Mouse (Mus musculus) heart, embryonic 11.5 days (tissue): ENCODE measurements around the gene Skil. TPM values are rescaled to one million over a fixed set of nuclear protein-coding genes. Genes with fewer than 3 reads are reported as not detected.

ENCODE experiments used
- ATAC-seq: fragments of 200-750 bp; cut with Nextera tagmentation; replicated peaks from 2 replicates; pipeline ENCODE4 v1.8.0; 2017; ENCODE audit warnings: moderate library complexity; ENCODE audit not compliant: insufficient number of reproducible peaks, low FRiP score, low TSS enrichment
- H3K27ac ChIP-seq: fragments of 300-500 bp; sonication (generic); 2 replicates; pipeline ENCODE4 v1.5.1; 2014; ENCODE audit warnings: mild to moderate bottlenecking, low read depth, low read length
- H3K27me3 ChIP-seq: fragments of 300-500 bp; sonication (generic); 2 replicates; pipeline ENCODE4 v1.6.1; 2014; ENCODE audit warnings: mild to moderate bottlenecking, low read length, mixed read lengths; ENCODE audit not compliant: control insufficient read depth, insufficient read depth
- H3K36me3 ChIP-seq: fragments of 300-500 bp; sonication (generic); 2 replicates; pipeline ENCODE4 v1.6.1; 2014; ENCODE audit warnings: mild to moderate bottlenecking, low read length, moderate library complexity, mixed read lengths; ENCODE audit not compliant: control insufficient read depth, insufficient read depth
- H3K4me1 ChIP-seq: fragments of 300-500 bp; sonication (generic); 2 replicates; pipeline ENCODE4 v1.6.1; 2014; ENCODE audit warnings: low read length; ENCODE audit not compliant: control insufficient read depth, insufficient read depth
- H3K4me2 ChIP-seq: fragments of 300-500 bp; sonication (generic); 2 replicates; pipeline ENCODE4 v1.6.1; 2014; ENCODE audit warnings: mild to moderate bottlenecking, moderate library complexity
- H3K4me3 ChIP-seq: fragments of 300-500 bp; sonication (generic); 2 replicates; pipeline ENCODE4 v1.5.1; 2014; ENCODE audit warnings: low read depth, low read length
- H3K9ac ChIP-seq: fragments of 300-500 bp; sonication (generic); 2 replicates; pipeline ENCODE4 v1.6.1; 2014; ENCODE audit warnings: mild to moderate bottlenecking, low read depth, low read length, moderate library complexity
- H3K9me3 ChIP-seq: fragments of 300-500 bp; sonication (generic); replicated peaks from 2 replicates; pipeline ENCODE4 v1.6.1; 2016; ENCODE audit warnings: low read length; ENCODE audit not compliant: control insufficient read depth
- WGBS: fragments of 180-500 bp; shearing (Covaris S2); extraction: QIAGEN DNeasy Blood & Tissue Kit; methylation state at CpG from one replicate; pipeline ENCODE4 v1.1.7; 2014; ENCODE audit not compliant: insufficient replicate concordance; 5-methylcytosine and 5-hydroxymethylcytosine counted together
- polyA plus RNA-seq: library from polyadenylated mRNA; unstranded; fragments of >200 nt; fragmentation: Nextera tagmentation; extraction: Ambion mirVana; gene quantifications from 2 replicates; pipeline ENCODE4 v1.2.1, GENCODE M21; 2014

The Skil gene
- polyA plus RNA-seq, 1 experiment from 2014 or later = 32.4 TPM

GRCm38 (mm10) chr3:31089956-31090355, 4.9 kb upstream of the Skil start:
- no peak for ATAC-seq
- Histone ChIP-seq H3K9ac (no peak overlapping the region), H3K4me3 (no peak overlapping the region), H3K36me3 (no peaks in the 10 kb centered on the region), H3K27ac (no peak overlapping the region), H3K27me3 (no peaks in the 10 kb centered on the region; the same call in 1 of the 2 replicates), H3K4me2 (no peak overlapping the region), H3K4me1 (peaks cover 3% of the 10 kb centered on the region), H3K9me3 (no peaks in the 10 kb centered on the region)
- WGBS = 46% methylated on average over 7 of the region's 7 CpGs

GRCm38 (mm10) chr3:31093196-31093595, 1.7 kb upstream of the Skil start:
- Histone ChIP-seq H3K36me3 (no peaks in the 10 kb centered on the region), H3K27me3 (no peaks in the 10 kb centered on the region; the same call in 1 of the 2 replicates), H3K9me3 (no peaks in the 10 kb centered on the region), H3K27ac (peak overlapping the region; percentile 99), H3K4me3 (peak overlapping the region; percentile 99), H3K4me1 (peaks cover 13% of the 10 kb centered on the region), H3K9ac (peak overlapping the region; percentile 95), H3K4me2 (peak overlapping the region; percentile 76)
- 5% methylated on average over 13 of the region's 13 CpGs for whole genome bisulfite sequencing
- ATAC-seq = no peak

GRCm38 (mm10) chr3:31093627-31094351, 1.1 kb upstream of the Skil start:
- no peaks in the 10 kb centered on the region; the same call in 1 of the 2 replicates for H3K27me3 ChIP-seq
- H3K27ac ChIP-seq = peak overlapping the region; percentile 99
- peak overlapping the region; percentile 76 for H3K4me2 ChIP-seq
- ATAC-seq = peak; percentile 70
- peaks cover 13% of the 10 kb centered on the region for H3K4me1 ChIP-seq
- peak overlapping the region; percentile 95 for H3K9ac ChIP-seq
- under 1% methylated on average over 42 of the region's 58 CpGs for WGBS
- H3K4me3 ChIP-seq = peak overlapping the region; percentile 99
- H3K36me3 ChIP-seq = 0 out of 2 replicates have a peak, but pooled peaks cover 3% of the 10 kb centered on the region
- H3K9me3 ChIP-seq = no peaks in the 10 kb centered on the region

GRCm38 (mm10) chr3:31095179-31095490, 277 bp downstream of the Skil start:
- no peak for ATAC-seq
- Histone ChIP-seq H3K27ac (peak overlapping the region; percentile 99), H3K36me3 (0 out of 2 replicates have a peak, but pooled peaks cover 3% of the 10 kb centered on the region), H3K9ac (peak overlapping the region; percentile 95), H3K9me3 (no peaks in the 10 kb centered on the region), H3K27me3 (no peaks in the 10 kb centered on the region), H3K4me3 (peak overlapping the region; percentile 99), H3K4me1 (peaks cover 20% of the 10 kb centered on the region), H3K4me2 (peak overlapping the region; percentile 76)
- 0% methylated on average over 20 of the region's 39 CpGs for WGBS

- Histone ChIP-seq H3K27me3 (no peaks in the 10 kb centered on the region), H3K4me2 (peak overlapping the region; percentile 76), H3K9me3 (no peaks in the 10 kb centered on the region), H3K9ac (peak overlapping the region; percentile 95), H3K36me3 (0 out of 2 replicates have a peak, but pooled peaks cover 3% of the 10 kb centered on the region), H3K4me1 (peaks cover 20% of the 10 kb centered on the region), H3K27ac (peak overlapping the region; percentile 99), H3K4me3 (peak overlapping the region; percentile 99)
- peak; percentile 19 for ATAC-seq
- under 1% methylated on average over 33 of the region's 33 CpGs for WGBS
These were observed 765 bp downstream of the Skil start for GRCm38 (mm10) chr3:31095491-31096154.

DNA sequence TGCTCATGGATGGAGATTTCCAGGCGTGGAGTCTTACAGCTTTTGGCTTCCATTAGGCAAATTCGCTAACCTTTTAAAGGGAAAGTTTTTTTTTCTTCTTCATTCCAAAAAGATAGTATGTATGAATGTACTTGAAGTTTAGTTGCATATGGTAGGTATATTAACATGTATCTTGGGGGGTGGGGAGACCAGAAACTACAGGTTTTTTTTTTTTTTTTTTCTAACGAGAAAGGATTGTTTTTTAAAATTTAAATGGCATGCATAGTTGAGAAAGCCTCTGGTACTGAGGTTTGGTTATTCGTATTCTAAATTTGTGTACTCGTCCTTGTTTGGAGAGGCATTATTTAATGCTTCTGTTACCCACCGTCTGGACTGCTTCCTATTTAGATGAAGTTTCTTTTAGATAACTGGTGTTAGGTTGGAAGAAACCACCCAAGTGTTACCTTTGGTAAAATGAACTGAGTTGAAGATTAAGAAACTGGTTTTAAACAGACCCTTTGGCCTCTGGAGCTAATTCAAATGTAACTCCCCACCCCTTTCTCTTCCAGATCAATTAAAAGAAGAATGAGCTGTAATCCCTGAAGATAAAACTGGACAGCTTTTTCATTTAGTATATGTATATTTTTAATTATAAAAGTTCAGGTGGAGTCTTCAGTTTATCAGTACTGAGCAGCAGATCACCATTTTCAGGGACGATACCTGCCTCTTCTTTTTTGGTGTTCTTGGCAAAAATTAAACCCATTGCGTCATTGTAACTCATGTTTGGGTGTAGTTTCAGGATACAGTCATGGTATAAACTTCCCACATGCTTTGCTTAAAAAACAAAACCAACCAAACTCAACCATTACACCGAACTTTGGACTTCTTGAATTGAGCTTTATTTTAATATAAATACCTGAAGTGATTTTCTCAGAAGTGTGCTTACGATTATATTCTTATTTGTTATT, 1.6 kb downstream of the Skil start:
- peaks cover 20% of the 10 kb centered on the region for H3K4me1 ChIP-seq
- H3K27ac ChIP-seq = peak overlapping the region; percentile 99; the same call in 1 of the 2 replicates
- H3K36me3 ChIP-seq = peaks cover 3% of the 10 kb centered on the region; the same call in 1 of the 2 replicates
- H3K9me3 ChIP-seq = no peaks in the 10 kb centered on the region
- peak overlapping the region; percentile 95 for H3K9ac ChIP-seq
- ATAC-seq = no peak
- H3K4me2 ChIP-seq = peak overlapping the region; percentile 76
- WGBS = 42% methylated on average over 10 of the region's 10 CpGs
- peak overlapping the region; percentile 99 for H3K4me3 ChIP-seq
- H3K27me3 ChIP-seq = no peaks in the 10 kb centered on the region

GRCm38 (mm10) chr3:31097102-31097720, 2.4 kb downstream of the Skil start:
- 81% methylated on average over 13 of the region's 13 CpGs for WGBS
- Histone ChIP-seq H3K9me3 (no peaks in the 10 kb centered on the region), H3K4me2 (peak overlapping the region; percentile 33), H3K27ac (no peak overlapping the region), H3K9ac (no peak overlapping the region), H3K4me1 (peaks cover 22% of the 10 kb centered on the region), H3K27me3 (no peaks in the 10 kb centered on the region), H3K36me3 (peaks cover 5% of the 10 kb centered on the region; the same call in 1 of the 2 replicates), H3K4me3 (no peak overlapping the region)
- ATAC-seq = no peak

GRCm38 (mm10) chr3:31097976-31098375, 3.1 kb downstream of the Skil start:
- H3K4me2 ChIP-seq = peak overlapping the region; percentile 33
- 64% methylated on average over 11 of the region's 11 CpGs for WGBS
- peaks cover 5% of the 10 kb centered on the region; the same call in 1 of the 2 replicates for H3K36me3 ChIP-seq
- H3K27ac ChIP-seq = no peak overlapping the region; the same call in 1 of the 2 replicates
- H3K4me1 ChIP-seq = peaks cover 21% of the 10 kb centered on the region
- H3K27me3 ChIP-seq = no peaks in the 10 kb centered on the region
- no peaks in the 10 kb centered on the region for H3K9me3 ChIP-seq
- ATAC-seq = no peak
- H3K9ac ChIP-seq = no peak overlapping the region
- H3K4me3 ChIP-seq = no peak overlapping the region
